Mouse (Mus musculus) urinary bladder, postnatal 14 days (tissue): Measurements from ENCODE around the gene S100a9.

Experiments used
- DNase-seq: peaks from one replicate; pipeline ENCODE4 v3.0.0; 2021; ENCODE audit warnings: low spot score

Gene S100a9

GRCm38 (mm10) chr3:90695613-90696012 lies at the start of gene S100a9:
Gene S100a9, minus strand, starts transcription at chr3:90695721.
- no peak for DNase-seq

- no peak for DNase-seq
Observed at GRCm38 (mm10) chr3:90726606-90727005, 31.1 kb upstream of the S100a9 start, which contains the start of gene Pglyrp4. Gene Pglyrp4, plus strand, starts transcription at chr3:90726906.

- DNase-seq: peak; percentile 92
Observed at GRCm38 (mm10) chr3:90709591-90710460, 14.3 kb upstream of the S100a9 start.

GRCm38 (mm10) chr3:90708523-90709202 lies 13.1 kb upstream of the S100a9 start:
- peak; percentile 32 for DNase-seq

GRCm38 (mm10) chr3:90702244-90702643 lies 6.7 kb upstream of the S100a9 start:
- DNase-seq: no peak

- DNase-seq: no peak
Observed at GRCm38 (mm10) chr3:90693496-90693895, 2.0 kb downstream of the S100a9 start.

GRCm38 (mm10) chr3:90686835-90687234 lies 8.7 kb downstream of the S100a9 start:
- no peak for DNase-seq

GRCm38 (mm10) chr3:90683929-90684328 lies 11.6 kb downstream of the S100a9 start:
- DNase-seq: no peak

- no peak for DNase-seq
Observed at GRCm38 (mm10) chr3:90678656-90679055, 16.9 kb downstream of the S100a9 start.

- peak; percentile 36 for DNase-seq
Observed at GRCm38 (mm10) chr3:90668846-90669245, 26.7 kb downstream of the S100a9 start, which contains the start of gene S100a8. Gene S100a8, plus strand, starts transcription at chr3:90668978.

GRCm38 (mm10) chr3:90664219-90664618 lies 31.3 kb downstream of the S100a9 start:
- DNase-seq: peak; percentile 6

- no peak for DNase-seq
Observed at GRCm38 (mm10) chr3:90659364-90660044, 36.0 kb downstream of the S100a9 start.

GRCm38 (mm10) chr3:90657405-90657804 lies 38.1 kb downstream of the S100a9 start:
- DNase-seq: no peak

- no peak for DNase-seq
Observed at GRCm38 (mm10) chr3:90653717-90654116, 41.8 kb downstream of the S100a9 start, which contains the start of gene S100a7a. Gene S100a7a, plus strand, starts transcription at chr3:90654017.

- DNase-seq: peak; percentile 82
Observed at GRCm38 (mm10) chr3:90652878-90653508, 42.5 kb downstream of the S100a9 start.

GRCm38 (mm10) chr3:90649832-90650231 lies 45.7 kb downstream of the S100a9 start:
- DNase-seq: no peak

GRCm38 (mm10) chr3:90648981-90649380 lies 46.5 kb downstream of the S100a9 start:
- DNase-seq: no peak

GRCm38 (mm10) chr3:90647291-90647690 lies 48.2 kb downstream of the S100a9 start:
- no peak for DNase-seq

- peak; percentile 68 for DNase-seq
Observed at GRCm38 (mm10) chr3:90644220-90644619, 51.3 kb downstream of the S100a9 start.
